Mouse (Mus musculus) bone marrow macrophage, adult 2 months (primary cell): Measurements from ENCODE around the gene Ankrd2.

Experiments used
- CTCF ChIP-seq: IDR thresholded peaks from 2 replicates; pipeline ENCODE4 v1.5.1; 2012; ENCODE audit warnings: low read depth, mild to moderate bottlenecking, low read length, moderate library complexity
- POLR2A ChIP-seq: IDR thresholded peaks from 2 replicates; pipeline ENCODE4 v1.6.1; 2012; ENCODE audit warnings: mild to moderate bottlenecking, low read depth, low read length, borderline replicate concordance

DNA sequence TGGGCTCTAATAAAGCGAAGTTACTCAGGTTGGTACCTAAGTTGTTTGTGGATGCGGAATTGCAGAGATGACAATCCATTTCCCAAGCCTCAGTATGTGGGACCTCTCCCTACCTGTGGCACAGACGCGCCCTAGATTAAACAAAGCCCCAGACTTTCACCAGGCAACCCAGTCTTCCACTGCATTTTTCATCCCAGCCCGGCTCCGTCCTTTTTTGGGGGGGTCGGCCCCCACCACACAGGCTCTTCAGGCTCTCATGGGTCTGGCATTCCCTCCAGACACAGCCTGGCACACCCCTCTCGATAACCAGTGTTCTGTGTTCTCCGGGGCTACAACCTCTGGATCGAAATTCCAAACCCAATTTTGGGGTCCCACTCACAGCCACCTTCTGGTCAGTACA is 49.9 kb downstream of the Ankrd2 start:
- TF ChIP-seq CTCF (no peak), POLR2A (no peak)
